Mouse (Mus musculus) embryonic fibroblast, embryonic 13.5 days (primary cell): ENCODE data around the gene Lrguk.

Experiments
- CTCF ChIP-seq: IDR thresholded peaks from 2 replicates; pipeline ENCODE4 v1.5.1; 2011; ENCODE audit warnings: mild to moderate bottlenecking, control low read depth, low read length, moderate library complexity, borderline replicate concordance; ENCODE audit not compliant: insufficient read depth
- POLR2A ChIP-seq: IDR thresholded peaks from 2 replicates; pipeline ENCODE4 v1.6.1; 2011; ENCODE audit warnings: low read depth, mild to moderate bottlenecking, control low read depth, low read length, moderate library complexity

- no peak for TF ChIP-seq POLR2A
- TF ChIP-seq CTCF: no peak
Observed at GRCm38 (mm10) chr6:34179911-34180310, 150.7 kb downstream of the Lrguk start.
